Mouse (Mus musculus) bone marrow macrophage, adult 2 months (primary cell): ENCODE results near the gene Mrps7. TPM values are rescaled to one million over a fixed set of nuclear protein-coding genes. Genes with fewer than 3 reads are reported as not detected.
"Not testable (repeated sequence)": the region's sequence is repeated elsewhere in the genome, so short reads cannot be mapped to it uniquely, and the experiment has no call there.

ENCODE experiments used
- H3K27ac ChIP-seq: 2 replicates; pipeline ENCODE4 v1.5.1; 2012; ENCODE audit warnings: low read depth, low read length; ENCODE audit not compliant: insufficient read depth
- H3K4me1 ChIP-seq: 2 replicates; pipeline ENCODE4 v1.6.1; 2012; ENCODE audit warnings: low read length; ENCODE audit not compliant: control insufficient read depth, insufficient read depth
- H3K4me3 ChIP-seq: 2 replicates; pipeline ENCODE4 v1.5.1; 2012; ENCODE audit warnings: mild to moderate bottlenecking, low read length, moderate library complexity; ENCODE audit not compliant: insufficient read depth
- CTCF ChIP-seq: IDR thresholded peaks from 2 replicates; pipeline ENCODE4 v1.5.1; 2012; ENCODE audit warnings: low read depth, mild to moderate bottlenecking, low read length, moderate library complexity
- POLR2A ChIP-seq: IDR thresholded peaks from 2 replicates; pipeline ENCODE4 v1.6.1; 2012; ENCODE audit warnings: mild to moderate bottlenecking, low read depth, low read length, borderline replicate concordance
- polyA plus RNA-seq: library from polyadenylated mRNA; stranded (reverse); fragments of >200 nt; gene quantifications from 2 replicates; pipeline ENCODE4 v1.2.4, GENCODE M21; 2012; ENCODE audit not compliant: missing spikeins, insufficient read depth, insufficient read length

Gene Mrps7
- polyA plus RNA-seq, 1 experiment, result 33.1 TPM

DNA sequence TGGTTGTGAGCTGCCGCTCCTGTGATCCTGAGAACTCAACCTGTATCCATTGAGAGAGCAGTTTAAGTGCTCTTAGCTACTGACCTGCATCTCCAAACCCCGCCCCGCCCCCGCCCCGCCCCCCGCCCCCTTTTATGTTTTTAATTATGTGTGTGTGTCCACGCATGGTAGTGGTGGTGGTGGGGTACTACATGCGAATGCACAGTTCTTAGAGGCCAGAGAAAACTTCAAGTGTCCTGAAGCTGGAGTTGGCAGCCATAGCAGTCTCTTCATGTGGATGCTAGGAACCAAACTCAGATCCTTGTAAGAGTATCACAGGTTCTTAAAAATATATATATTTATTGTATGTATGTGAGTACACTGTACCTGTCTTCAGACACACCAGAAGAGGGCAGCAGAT is 31.8 kb downstream of the Mrps7 start:
- no peak for TF ChIP-seq POLR2A
- no peak for TF ChIP-seq CTCF
- Histone ChIP-seq H3K4me3 (no peak overlapping the region), H3K27ac (no peak overlapping the region), H3K4me1 (peaks cover 51% of the 10 kb centered on the region)

DNA sequence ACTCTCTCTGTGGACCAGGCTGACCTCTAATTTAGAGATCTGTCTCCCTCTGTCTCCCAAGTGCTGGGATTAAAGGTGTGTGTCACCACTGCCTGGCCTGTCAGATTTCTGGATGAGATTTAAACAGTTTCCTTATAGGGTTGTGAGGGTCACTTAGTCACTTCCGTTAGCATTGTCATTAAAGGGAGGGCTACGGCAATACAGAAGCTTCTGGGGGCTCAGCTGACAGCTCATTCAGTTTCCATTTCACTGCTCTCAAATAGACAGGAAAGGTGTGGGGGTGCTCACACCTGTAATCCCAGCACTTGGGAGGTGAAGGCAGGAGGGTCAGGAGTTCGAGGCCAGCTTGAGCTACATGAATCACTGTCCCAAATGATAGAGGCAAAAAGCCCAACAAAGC is 33.2 kb downstream of the Mrps7 start:
- no peak overlapping the region for H3K27ac ChIP-seq
- TF ChIP-seq CTCF (no peak), POLR2A (no peak)
- no peak overlapping the region for H3K4me3 ChIP-seq
- H3K4me1 ChIP-seq, result peaks cover 58% of the 10 kb centered on the region

DNA sequence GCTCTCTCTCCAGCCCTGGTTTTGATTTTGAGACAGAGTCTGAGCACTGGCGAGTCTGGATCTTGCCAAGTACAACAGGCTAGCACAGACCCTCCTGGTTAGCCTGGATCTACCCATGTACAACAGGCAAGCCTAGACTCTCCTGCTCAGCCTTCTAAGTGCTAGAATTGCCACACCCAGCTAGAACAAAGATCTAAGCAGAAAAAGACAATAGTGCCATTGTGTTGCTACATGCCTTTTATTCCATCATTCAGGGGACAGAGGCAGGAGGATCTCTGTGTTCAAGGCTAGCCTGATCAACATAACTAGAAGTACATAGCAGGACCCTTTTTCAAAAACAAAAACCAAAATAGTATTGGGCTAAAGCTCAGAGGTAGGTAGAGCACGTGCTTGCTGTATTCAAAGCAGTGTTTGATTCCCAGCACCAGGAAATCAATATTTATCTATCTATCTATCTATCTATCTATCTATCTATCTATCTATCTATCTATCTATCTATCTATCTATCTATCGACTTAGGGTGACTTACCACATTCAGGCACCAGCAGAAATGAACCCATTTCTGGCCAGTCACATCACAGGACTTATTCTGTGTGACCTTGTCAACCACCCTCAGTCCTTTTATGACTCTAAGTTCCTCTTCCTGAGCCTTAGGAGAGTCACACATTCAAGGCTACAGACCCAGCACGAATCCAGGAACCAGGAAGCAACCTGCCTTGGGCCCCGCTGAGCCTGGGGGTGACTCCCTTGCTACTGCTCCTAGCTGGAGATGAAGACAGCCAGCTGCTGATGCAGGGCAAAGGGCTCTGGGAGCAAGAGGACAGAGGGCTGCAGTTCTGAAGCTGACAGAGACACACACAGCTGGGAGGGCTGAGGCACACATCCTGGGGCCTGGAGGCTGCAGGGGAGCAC is 35.0 kb downstream of the Mrps7 start:
- Histone ChIP-seq H3K27ac (peak overlapping the region; percentile 79), H3K4me1 (peaks cover 44% of the 10 kb centered on the region)

DNA sequence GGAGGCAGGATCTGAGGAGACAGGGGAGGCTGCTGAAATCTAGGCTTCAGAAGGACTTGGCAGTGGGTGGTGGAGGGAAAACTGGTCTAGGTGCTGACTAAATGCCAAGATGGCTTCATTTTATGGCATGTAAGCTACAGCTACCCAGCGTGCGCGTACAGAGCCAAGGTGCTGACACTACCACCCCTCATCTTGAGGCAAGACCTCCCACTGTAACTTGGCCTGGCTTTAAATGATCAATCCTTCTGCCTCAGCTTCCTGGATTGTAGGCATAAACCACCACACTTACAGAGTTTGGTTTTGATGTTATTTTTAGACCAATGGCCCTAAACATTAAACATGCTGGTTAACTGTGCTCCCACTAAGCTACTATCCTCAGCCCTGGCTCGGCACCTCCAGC is 35.8 kb downstream of the Mrps7 start:
- Histone ChIP-seq H3K4me1 (peaks cover 36% of the 10 kb centered on the region), H3K4me3 (no peak overlapping the region), H3K27ac (peak overlapping the region; percentile 79)
- TF ChIP-seq POLR2A (no peak), CTCF (no peak)

More for the DNA sequence above, 35.0 kb downstream of the Mrps7 start:
- no peak for TF ChIP-seq CTCF
- no peak for TF ChIP-seq POLR2A
- no peak overlapping the region for H3K4me3 ChIP-seq

DNA sequence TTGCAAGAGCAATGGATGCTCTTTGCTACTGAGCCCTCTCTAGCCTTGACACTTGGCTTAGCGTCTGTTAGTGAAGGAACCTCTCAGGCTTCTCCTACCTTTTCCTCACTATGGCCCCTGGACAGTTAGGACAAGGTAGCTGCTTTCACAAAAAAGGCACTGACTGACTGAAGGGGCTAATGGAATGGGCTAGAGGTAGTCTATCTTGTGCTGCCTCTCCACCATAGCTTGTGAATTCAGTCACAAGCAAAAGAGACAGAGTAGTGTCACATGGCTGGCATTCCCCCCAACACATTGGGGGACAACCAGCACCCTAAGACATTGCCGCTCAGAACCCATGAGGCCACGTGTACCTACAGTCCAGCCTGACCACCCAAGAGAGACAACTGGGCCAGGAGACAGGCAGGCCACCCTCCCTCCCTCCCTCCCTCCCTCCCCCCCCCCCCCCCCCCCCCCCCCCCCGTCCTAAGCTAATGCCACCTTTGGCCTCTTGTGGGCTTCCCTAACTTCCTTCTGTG is 36.6 kb downstream of the Mrps7 start:
- TF ChIP-seq POLR2A, result no peak
- TF ChIP-seq CTCF, result no peak
- Histone ChIP-seq H3K4me1 (peaks cover 32% of the 10 kb centered on the region), H3K4me3 (no peak overlapping the region), H3K27ac (no peak overlapping the region)

DNA sequence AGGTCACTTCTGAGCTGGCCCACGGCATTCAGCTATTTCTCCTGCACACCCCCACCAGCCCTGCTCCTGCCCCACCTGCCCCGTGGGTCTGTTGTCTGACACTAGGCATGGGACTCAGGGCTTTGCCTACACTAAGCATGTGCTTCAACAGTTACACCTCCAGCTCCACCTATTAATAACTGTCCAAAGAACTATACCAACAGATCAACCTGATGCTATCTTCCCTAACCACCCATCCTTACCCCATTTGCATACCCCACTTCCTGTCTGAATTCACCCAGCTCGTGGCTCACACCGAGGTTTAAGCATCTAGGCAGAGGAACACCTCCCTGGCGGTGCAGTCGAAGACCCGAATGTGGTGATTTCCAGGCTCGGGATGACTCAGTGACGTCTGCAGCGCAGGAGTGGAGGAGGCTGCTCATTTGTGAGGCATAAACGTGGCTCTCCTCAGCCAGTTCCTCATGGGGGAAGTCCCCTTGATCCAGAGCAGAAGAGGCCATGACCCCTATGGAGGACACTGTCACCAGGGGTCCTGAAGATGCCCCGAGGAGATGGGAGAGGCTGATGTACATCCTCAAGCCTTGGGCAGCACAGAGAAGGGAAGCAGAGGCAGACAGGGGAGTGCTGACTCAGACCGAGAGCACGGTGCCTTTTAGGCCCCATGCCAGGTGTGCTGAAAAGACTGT is 37.4 kb downstream of the Mrps7 start:
- no peak overlapping the region for H3K4me3 ChIP-seq
- TF ChIP-seq CTCF (no peak), POLR2A (no peak)
- H3K27ac ChIP-seq, result peak overlapping the region; percentile 5; the same call in 1 of the 2 replicates
- H3K4me1 ChIP-seq, result peaks cover 32% of the 10 kb centered on the region

DNA sequence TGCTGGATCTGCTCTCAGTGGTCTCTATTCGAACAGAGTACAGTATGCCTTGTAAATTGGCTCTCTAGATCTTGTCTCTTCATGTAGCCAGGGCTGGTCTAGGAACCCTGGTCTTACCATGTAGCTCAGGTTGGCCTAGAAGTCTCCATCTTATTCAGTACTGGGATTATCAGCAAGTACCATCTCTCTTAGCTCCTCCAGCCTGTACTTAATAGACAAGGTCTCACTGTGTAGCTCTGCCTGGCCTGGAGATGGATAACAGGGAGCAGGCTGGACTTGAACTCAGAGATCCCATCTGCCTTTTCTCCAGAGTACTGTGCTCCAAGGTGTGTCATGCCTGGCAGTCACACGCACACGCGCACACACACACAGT is 37.9 kb downstream of the Mrps7 start:
- no peak overlapping the region for H3K4me3 ChIP-seq
- H3K4me1 ChIP-seq, result peaks cover 32% of the 10 kb centered on the region
- no peak for TF ChIP-seq CTCF
- no peak for TF ChIP-seq POLR2A
- 0 out of 2 replicates have a peak overlapping the region, but pooled peaks have one; percentile 5 for H3K27ac ChIP-seq

DNA sequence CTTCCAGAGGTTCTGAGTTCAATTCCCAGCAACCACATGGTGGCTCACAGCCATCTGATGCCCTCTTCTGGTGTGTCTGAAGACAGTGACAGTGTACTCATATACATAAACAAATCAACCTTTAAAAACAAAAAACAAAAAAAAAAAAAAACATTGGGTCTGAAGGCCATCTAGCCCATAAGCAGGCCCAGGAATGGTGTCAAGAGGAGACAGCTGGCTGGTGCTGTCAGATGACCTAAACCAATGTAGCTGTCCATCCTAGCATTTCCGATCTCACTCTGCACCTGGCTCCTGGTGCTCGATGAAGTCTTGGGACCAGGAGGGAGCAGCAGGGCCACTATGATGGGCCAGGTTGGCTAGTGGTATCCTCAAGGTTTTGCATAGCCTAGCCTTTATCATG is 39.0 kb downstream of the Mrps7 start:
- TF ChIP-seq CTCF (no peak), POLR2A (no peak)
- peaks cover 32% of the 10 kb centered on the region for H3K4me1 ChIP-seq
- no peak overlapping the region for H3K27ac ChIP-seq

DNA sequence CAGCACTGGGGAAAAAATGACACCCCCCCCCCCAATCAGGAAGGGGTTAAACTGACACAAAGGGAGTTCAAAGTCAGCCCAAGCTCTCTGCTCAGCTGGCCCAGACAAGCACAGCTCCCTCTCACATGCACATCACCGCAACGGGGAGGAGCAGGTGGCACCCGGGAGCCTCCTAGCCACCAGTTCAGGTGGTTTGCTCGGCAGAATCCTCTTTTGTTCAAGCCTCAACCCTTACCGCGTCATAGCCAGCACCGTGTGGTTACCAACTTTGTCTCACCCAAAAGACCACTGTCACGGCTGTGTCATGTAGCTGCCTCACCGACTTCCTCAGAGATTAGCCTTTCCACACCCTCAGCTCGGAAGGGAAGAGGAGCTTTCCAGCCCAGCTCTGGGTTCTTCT is 39.5 kb downstream of the Mrps7 start:
- TF ChIP-seq CTCF, result no peak
- TF ChIP-seq POLR2A, result no peak
- Histone ChIP-seq H3K4me3 (no peak overlapping the region), H3K27ac (no peak overlapping the region), H3K4me1 (peaks cover 32% of the 10 kb centered on the region)

More for the DNA sequence above, 39.0 kb downstream of the Mrps7 start:
- H3K4me3 ChIP-seq, result no peak overlapping the region

DNA sequence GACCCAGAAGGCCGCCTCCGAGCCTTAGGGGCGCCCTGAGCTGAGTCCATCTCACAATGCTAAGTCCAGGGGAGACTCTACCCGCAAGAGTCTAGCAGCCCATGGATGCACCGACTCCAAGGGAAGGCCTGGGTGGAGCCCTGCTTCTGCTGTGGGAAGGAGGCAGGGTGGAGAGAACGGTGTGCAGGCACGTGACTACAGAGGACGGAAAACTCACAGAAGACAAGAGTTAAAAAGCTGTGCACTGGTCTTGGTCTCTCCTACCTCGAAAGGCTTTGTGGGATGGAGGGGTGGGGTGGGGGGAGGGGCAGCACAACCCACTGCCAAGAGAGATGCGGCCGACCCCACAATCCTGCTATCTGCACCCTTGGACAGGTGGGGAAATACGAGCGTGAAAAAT is 40.6 kb downstream of the Mrps7 start:
- no peak overlapping the region for H3K27ac ChIP-seq
- no peak overlapping the region for H3K4me3 ChIP-seq
- peaks cover 25% of the 10 kb centered on the region for H3K4me1 ChIP-seq
- TF ChIP-seq POLR2A, result no peak
- no peak for TF ChIP-seq CTCF

DNA sequence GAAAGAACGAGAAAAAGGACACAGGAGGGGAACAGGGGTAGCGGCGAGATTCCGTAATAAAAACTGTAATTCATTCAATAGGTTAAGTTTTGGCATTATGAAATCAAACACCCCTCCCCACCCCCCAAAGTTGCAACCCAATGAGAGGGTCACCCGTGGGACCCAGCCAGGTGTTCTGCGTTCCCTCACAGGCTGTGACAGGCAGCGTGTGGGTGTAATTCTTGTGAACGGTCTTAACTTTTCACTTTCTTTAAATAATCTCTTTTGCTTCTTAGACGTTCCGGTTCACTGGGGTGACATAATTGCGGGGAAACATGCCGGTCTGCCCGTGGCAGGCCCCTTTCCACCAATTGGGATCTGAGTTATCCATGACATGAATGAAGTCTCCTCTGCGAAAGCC is 41.8 kb downstream of the Mrps7 start:
- H3K4me1 ChIP-seq, result peaks cover 13% of the 10 kb centered on the region

More for the DNA sequence above, 41.8 kb downstream of the Mrps7 start:
- H3K4me3 ChIP-seq, H3K27ac ChIP-seq: not testable (repeated sequence)
